Mouse (Mus musculus) small intestine, adult 2 months (tissue): Measurements from ENCODE around the gene Gpr107.

ENCODE experiments used
- CTCF ChIP-seq: fragments of 200-500 bp; IDR thresholded peaks from 2 replicates; pipeline ENCODE4 v1.5.1; 2012; ENCODE audit warnings: low read depth, mild to moderate bottlenecking, control low read depth, inconsistent platforms, low read length, moderate library complexity, mixed read lengths; ENCODE audit not compliant: insufficient replicate concordance, insufficient read length; ENCODE audit errors: extremely low read depth
- POLR2A ChIP-seq: fragments of 200-500 bp; IDR thresholded peaks from 2 replicates; pipeline ENCODE4 v1.6.1; 2012; ENCODE audit warnings: low read depth, mild to moderate bottlenecking, control low read depth, inconsistent platforms, low read length, moderate library complexity

GRCm38 (mm10) chr2:31136338-31136737 lies 15.8 kb upstream of the Gpr107 start:
- TF ChIP-seq CTCF (no peak), POLR2A (no peak)
